Mouse (Mus musculus) heart, embryonic 11.5 days (tissue): Measurements from ENCODE around the gene Klhl41. TPM values are rescaled to one million over a fixed set of nuclear protein-coding genes. Genes with fewer than 3 reads are reported as not detected.

ENCODE experiments used
- ATAC-seq: fragments of 200-750 bp; cut with Nextera tagmentation; replicated peaks from 2 replicates; pipeline ENCODE4 v1.8.0; 2017; ENCODE audit warnings: moderate library complexity; ENCODE audit not compliant: insufficient number of reproducible peaks, low FRiP score, low TSS enrichment
- H3K27ac ChIP-seq: fragments of 300-500 bp; sonication (generic); 2 replicates; pipeline ENCODE4 v1.5.1; 2014; ENCODE audit warnings: mild to moderate bottlenecking, low read depth, low read length
- H3K27me3 ChIP-seq: fragments of 300-500 bp; sonication (generic); 2 replicates; pipeline ENCODE4 v1.6.1; 2014; ENCODE audit warnings: mild to moderate bottlenecking, low read length, mixed read lengths; ENCODE audit not compliant: control insufficient read depth, insufficient read depth
- H3K36me3 ChIP-seq: fragments of 300-500 bp; sonication (generic); 2 replicates; pipeline ENCODE4 v1.6.1; 2014; ENCODE audit warnings: mild to moderate bottlenecking, low read length, moderate library complexity, mixed read lengths; ENCODE audit not compliant: control insufficient read depth, insufficient read depth
- H3K4me1 ChIP-seq: fragments of 300-500 bp; sonication (generic); 2 replicates; pipeline ENCODE4 v1.6.1; 2014; ENCODE audit warnings: low read length; ENCODE audit not compliant: control insufficient read depth, insufficient read depth
- H3K4me2 ChIP-seq: fragments of 300-500 bp; sonication (generic); 2 replicates; pipeline ENCODE4 v1.6.1; 2014; ENCODE audit warnings: mild to moderate bottlenecking, moderate library complexity
- H3K4me3 ChIP-seq: fragments of 300-500 bp; sonication (generic); 2 replicates; pipeline ENCODE4 v1.5.1; 2014; ENCODE audit warnings: low read depth, low read length
- H3K9ac ChIP-seq: fragments of 300-500 bp; sonication (generic); 2 replicates; pipeline ENCODE4 v1.6.1; 2014; ENCODE audit warnings: mild to moderate bottlenecking, low read depth, low read length, moderate library complexity
- H3K9me3 ChIP-seq: fragments of 300-500 bp; sonication (generic); replicated peaks from 2 replicates; pipeline ENCODE4 v1.6.1; 2016; ENCODE audit warnings: low read length; ENCODE audit not compliant: control insufficient read depth
- WGBS: fragments of 180-500 bp; shearing (Covaris S2); extraction: QIAGEN DNeasy Blood & Tissue Kit; methylation state at CpG from one replicate; pipeline ENCODE4 v1.1.7; 2014; ENCODE audit not compliant: insufficient replicate concordance; 5-methylcytosine and 5-hydroxymethylcytosine counted together
- polyA plus RNA-seq: library from polyadenylated mRNA; unstranded; fragments of >200 nt; fragmentation: Nextera tagmentation; extraction: Ambion mirVana; gene quantifications from 2 replicates; pipeline ENCODE4 v1.2.1, GENCODE M21; 2014

The Klhl41 gene
- polyA plus RNA-seq, 1 experiment from 2014 or later, result 14.6 TPM

DNA sequence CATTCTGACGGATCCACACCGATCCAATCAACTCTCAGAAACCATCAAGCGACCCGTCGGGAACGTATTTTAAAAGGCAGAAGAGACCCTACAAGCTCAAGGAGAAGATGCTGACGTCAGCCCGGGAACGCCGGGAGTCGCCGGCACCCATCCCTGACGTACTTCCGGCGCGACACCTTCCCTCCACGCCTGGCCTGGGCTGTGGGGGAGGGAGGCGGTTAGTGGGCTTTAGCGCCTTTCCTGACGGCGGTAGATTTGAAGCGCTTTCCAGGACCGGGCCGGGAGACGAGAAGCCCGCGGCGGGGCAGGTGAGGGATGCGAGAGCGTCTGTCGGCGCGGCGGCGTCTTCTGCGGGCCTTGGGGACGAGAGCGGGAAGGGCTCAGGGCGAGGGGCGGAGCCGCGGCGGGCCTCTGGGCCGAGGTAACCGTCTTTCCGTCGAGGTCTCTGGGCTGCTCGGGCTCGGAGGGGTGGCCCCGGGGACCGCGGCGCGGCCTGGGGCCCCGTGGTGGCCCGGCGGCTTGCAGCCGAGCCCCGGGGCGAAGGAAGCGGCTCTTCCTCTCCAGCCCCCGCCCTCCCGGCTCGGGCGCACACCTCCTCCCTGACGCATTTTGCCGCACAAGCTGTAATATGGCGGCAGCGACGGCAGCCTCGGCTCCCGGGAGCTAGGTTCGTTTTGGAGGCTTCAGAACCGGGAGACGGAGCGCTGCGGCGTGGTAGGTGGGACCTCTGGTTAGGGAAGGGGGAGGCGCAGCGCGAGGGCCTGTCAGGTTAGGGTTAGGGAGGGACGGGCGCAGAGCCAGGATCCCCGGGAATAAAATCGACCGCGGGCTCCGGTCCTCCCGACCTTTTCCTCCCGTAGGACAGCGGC lies 53.0 kb downstream of the Klhl41 start:
- Histone ChIP-seq H3K4me3 (peak overlapping the region; percentile 94), H3K4me2 (peak overlapping the region; percentile 83), H3K27ac (peak overlapping the region; percentile 86), H3K36me3 (no peaks in the 10 kb centered on the region), H3K4me1 (peaks cover 5% of the 10 kb centered on the region; the same call in 1 of the 2 replicates), H3K27me3 (no peaks in the 10 kb centered on the region), H3K9ac (peak overlapping the region; percentile 96), H3K9me3 (no peaks in the 10 kb centered on the region)
- ATAC-seq, result peak; percentile 89
- WGBS, result under 1% methylated on average over 81 of the region's 91 CpGs

DNA sequence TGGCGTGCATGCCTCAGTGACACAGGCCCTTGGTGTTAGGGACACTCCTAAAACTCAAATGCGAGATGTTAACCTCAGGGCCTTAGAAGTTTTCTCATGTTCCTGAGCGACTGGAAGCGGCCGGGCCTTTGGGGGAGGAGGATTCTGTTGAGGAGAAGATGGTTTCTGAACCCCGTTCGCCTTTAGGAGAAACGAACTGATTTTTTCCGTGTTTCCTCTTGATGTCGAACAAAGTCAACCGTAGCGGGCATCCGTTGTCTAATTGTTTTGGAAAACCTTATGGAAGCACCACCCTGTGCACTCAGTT lies 53.6 kb downstream of the Klhl41 start:
- ATAC-seq, result no peak
- Histone ChIP-seq H3K4me1 (peaks cover 5% of the 10 kb centered on the region; the same call in 1 of the 2 replicates), H3K4me3 (peak overlapping the region; percentile 94), H3K4me2 (peak overlapping the region; percentile 83), H3K27me3 (no peaks in the 10 kb centered on the region), H3K36me3 (no peaks in the 10 kb centered on the region), H3K9me3 (no peaks in the 10 kb centered on the region), H3K27ac (peak overlapping the region; percentile 86), H3K9ac (peak overlapping the region; percentile 96)
- WGBS, result 1% methylated on average over 12 of the region's 13 CpGs

Other genes with a start within 250 kb of the Klhl41 start
- gene Lrp2, start 84.1 kb upstream of the Klhl41 start, polyA plus RNA-seq, result 0.65 and 1.0 TPM in 2 replicates
- gene Bbs5, start 22.9 kb upstream of the Klhl41 start, polyA plus RNA-seq, result 11.1 and 12.4 TPM in 2 replicates
- 23.5 and 24.4 TPM in 2 replicates for gene Fastkd1, start 43.4 kb downstream of the Klhl41 start, polyA plus RNA-seq
- 76.8 and 87.8 TPM in 2 replicates for gene Ppig, start 52.4 kb downstream of the Klhl41 start, polyA plus RNA-seq
- gene Ccdc173, start 119.5 kb downstream of the Klhl41 start, polyA plus RNA-seq, result 1.0 and 2.0 TPM in 2 replicates
- gene Phospho2, start 119.5 kb downstream of the Klhl41 start, polyA plus RNA-seq, result 23.4 and 23.7 TPM in 2 replicates
- gene Klhl23, start 151.8 kb downstream of the Klhl41 start, polyA plus RNA-seq, result 53.7 and 62.6 TPM in 2 replicates
- 229 and 233 TPM in 2 replicates for gene Ssb, start 191.4 kb downstream of the Klhl41 start, polyA plus RNA-seq
- 34.7 and 36.4 TPM in 2 replicates for gene Mettl5, start 215.5 kb downstream of the Klhl41 start, polyA plus RNA-seq
- 13.8 and 14.7 TPM in 2 replicates for gene Ubr3, start 227.1 kb downstream of the Klhl41 start, polyA plus RNA-seq